Mouse (Mus musculus): ENCODE measurements around the gene Sppl2b.
"Not testable (repeated sequence)": the region's sequence is repeated elsewhere in the genome, so short reads cannot be mapped to it uniquely, and the experiment has no call there.

Sppl2b gene

DNA sequence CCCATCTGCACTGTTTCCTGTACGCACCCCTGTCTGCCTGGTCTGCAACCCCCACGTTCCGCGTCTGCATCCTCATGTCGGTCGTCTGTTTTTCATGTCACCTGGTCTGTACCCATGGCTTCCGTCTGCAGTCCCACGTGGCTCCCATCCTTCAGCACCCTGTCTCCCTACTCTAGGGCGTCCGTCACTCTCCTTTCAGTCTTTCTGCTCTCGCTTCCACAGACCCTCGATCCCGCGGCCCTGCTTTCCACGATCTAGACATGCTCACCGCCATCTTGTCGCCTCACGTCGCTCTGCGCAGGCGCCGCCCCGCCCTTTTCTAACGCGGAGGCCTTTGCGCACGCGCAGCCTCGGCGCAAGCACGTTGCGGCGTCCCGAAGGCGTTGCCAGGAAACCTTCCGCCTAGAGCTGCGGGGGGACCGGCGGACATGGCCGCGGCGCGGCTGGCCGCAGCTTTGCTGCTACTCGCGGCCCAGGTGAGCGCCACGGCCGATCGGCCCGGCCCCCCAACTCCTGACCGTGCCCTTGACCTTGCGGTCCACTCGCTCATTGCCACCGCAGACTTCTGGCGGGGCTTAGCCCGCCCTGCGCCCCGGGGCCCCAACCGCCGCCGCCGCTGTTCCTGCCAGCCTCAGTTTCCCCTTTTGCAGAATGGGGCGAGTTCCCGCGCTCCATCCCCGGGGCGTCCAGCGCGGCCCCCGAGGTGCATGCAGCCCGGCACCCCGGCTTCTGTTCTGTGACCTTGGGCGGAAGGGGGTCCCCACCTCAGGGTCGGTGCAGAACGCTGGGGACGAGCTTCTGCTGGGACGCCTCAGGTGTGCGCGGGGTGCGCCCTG lies at the start of gene Sppl2b, which contains the start of gene Lsm7:
Gene Sppl2b, plus strand, starts transcription at position 363 of the 836 bp plus-strand sequence.
Gene Lsm7, minus strand, starts transcription at position 297 of the 836 bp plus-strand sequence.
- peak; percentile 86 to 97 for DNase-seq (ENCODE audit: low spot score in 2 of 2)

GRCm38 (mm10) chr10:80805322-80805721 lies 49.8 kb upstream of the Sppl2b start:
- DNase-seq (ENCODE audit: low spot score in 2 of 2): no peak

- peak in 1 of 2 experiments; percentile 80 for DNase-seq (ENCODE audit: low spot score in 2 of 2)
Observed at GRCm38 (mm10) chr10:80805925-80806324, 49.1 kb upstream of the Sppl2b start.

GRCm38 (mm10) chr10:80806341-80807056 lies 48.6 kb upstream of the Sppl2b start:
- DNase-seq (ENCODE audit: low spot score in 2 of 2): no peak

GRCm38 (mm10) chr10:80807057-80807627 lies 47.9 kb upstream of the Sppl2b start:
- peak; percentile 86 to 90 for DNase-seq (ENCODE audit: low spot score in 2 of 2)

DNA sequence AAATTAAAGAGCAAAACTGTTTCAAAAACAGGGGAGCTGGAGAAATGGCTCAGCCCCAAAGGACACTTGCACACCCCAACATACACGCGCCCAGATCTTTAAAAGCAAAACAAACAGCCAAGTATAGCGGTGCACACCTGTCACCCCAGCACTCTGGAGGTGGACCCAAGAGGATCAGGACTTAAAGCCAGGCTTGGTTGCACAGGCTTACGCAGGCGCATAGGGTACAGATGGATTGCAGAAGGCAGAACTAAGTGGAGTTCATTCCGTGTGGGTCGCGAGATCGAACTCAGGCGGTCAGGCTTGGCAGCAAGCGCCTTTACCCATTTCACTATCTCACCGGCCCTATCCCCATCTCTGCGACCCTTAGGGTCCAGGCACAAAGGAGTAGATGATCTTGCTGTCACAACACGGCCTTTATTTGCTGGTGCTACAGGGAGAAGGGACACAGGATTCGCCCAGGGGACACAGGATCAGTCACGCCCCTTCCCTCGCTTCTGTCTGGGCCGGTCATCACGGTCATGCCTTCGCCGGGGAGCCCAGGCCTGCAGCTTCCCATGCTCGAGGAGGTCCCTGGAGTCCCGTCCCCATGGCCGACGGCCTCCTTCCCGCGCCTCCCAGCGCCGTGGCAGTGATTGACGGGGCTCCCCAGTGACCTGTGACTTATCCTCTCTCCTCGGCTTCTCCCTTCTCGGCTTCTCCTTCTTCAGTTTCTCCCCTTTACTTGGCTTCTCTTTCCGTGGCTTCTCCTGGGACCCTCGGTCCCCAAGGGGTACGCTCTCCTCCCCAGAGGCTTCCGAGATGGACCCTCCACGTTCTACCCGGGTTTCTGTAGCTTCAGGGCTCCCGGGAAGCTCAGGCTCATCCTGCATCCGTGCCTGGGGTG lies 46.7 kb upstream of the Sppl2b start:
- no peak for DNase-seq (ENCODE audit: low spot score in 2 of 2)

GRCm38 (mm10) chr10:80808985-80809632 lies 46.0 kb upstream of the Sppl2b start:
- peak in 1 of 2 experiments; percentile 59 for DNase-seq (ENCODE audit: low spot score in 2 of 2)

DNA sequence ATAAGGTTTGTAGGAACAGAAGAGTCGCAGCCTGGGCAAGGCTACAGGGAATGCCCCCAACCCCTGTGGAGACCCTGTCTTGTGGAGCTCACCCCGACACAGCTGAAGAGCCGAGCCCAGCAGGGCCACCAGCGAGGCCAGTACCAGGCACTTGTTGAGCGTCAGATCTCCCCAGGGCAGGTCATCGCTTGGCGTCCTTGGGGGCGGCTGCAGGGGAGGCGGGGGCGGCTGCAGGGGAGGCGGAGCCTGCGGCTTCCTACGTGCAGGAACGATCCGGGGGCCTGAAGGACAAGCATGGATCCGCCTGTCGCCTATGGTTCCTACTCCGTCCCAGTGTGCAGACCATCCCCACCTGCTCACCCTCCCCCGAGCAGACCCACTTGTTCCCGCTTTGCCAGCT lies 45.0 kb upstream of the Sppl2b start:
- no peak for DNase-seq (ENCODE audit: low spot score in 2 of 2)

- DNase-seq (ENCODE audit: low spot score in 2 of 2): no peak
Observed at GRCm38 (mm10) chr10:80812391-80813041, 42.6 kb upstream of the Sppl2b start.

DNA sequence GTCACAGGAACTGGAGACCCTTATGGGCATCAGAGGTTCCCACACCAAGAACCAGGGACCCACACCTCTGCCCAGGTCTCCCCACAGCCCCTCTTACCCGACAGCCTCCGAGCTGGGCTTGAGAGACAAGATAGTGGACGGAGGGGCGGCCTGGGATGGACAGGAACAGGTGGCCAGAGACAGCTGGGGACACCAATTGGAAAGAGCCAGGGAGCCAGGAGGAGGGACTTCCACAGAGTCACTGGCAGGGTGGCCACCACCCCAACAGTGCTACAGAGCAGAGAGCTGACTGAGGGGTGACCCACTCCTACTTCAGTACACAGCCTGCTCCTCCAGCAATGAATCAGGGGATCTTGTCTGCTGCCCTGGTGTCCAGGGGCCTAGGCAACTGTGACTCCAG lies 41.7 kb upstream of the Sppl2b start, which contains the start of gene Jsrp1:
Gene Jsrp1, minus strand, starts transcription at position 133 of the 400 bp plus-strand sequence.
- no peak for DNase-seq (ENCODE audit: low spot score in 2 of 2)

GRCm38 (mm10) chr10:80814800-80815199 lies 40.3 kb upstream of the Sppl2b start:
- DNase-seq (ENCODE audit: low spot score in 2 of 2): no peak

GRCm38 (mm10) chr10:80816303-80816702 lies 38.8 kb upstream of the Sppl2b start:
- DNase-seq (ENCODE audit: low spot score in 2 of 2): not testable (repeated sequence)

DNA sequence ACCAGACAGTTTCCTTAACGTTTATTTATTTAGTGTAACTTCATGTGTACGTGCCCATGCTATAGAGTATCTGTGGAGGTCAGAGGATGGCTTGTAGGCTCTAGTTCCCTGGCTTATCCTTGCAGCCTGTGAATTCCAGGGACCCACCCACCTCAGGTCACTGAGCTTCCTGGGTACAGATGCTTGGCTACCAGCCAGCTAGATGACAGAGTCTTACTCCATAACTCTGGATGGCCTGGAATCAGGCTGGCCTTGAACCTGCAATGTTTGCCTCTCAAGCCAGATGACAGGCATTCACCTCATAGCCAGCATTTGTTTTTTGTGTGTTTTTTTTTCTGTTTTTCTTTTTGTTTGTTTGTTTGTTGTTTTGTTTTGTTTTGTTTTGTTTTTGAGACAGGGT lies 37.9 kb upstream of the Sppl2b start:
- DNase-seq (ENCODE audit: low spot score in 2 of 2): no peak

DNA sequence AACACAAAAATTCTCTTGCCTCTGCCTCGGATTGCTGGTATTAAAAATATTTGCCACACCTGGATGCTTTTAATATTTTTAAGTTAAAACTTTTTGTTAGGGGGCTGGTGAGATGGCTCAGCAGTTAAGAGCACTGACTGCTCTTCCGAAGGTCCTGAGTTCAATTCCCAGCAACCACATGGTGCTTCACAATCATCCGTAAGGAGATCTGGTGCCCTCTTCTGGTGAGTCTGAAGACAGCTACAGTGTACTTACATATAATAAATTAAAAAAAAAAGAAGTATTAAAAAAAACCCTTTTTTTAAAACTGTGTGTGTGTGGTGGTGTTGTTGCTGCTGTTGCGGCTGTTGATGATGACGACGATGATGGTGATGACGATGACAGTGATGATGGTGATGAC lies 37.1 kb upstream of the Sppl2b start:
- DNase-seq (ENCODE audit: low spot score in 2 of 2): not testable (repeated sequence)

GRCm38 (mm10) chr10:80818599-80819281 lies 36.3 kb upstream of the Sppl2b start:
- DNase-seq (ENCODE audit: low spot score in 2 of 2): no peak

DNA sequence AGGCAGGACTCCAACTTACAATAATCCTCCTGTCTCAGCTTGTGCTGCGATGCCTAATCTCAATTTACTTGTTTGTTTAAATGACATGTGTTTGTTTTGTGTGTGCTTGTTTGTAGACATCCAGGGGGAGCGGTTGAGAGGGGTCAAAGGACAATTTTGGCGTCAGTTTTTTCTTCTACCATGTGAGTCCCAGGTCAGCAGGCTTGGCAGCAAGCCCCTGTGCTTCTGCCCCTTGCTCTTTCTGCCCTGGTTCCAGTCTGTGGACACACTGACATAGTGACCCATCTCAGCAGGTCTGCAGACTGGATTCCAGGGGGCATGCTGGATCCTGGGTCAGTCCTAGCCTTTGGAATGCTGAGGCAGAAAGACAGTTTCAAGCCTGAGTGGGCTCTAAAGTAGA lies 35.7 kb upstream of the Sppl2b start:
- DNase-seq (ENCODE audit: low spot score in 2 of 2): no peak

GRCm38 (mm10) chr10:80821991-80822390 lies 33.1 kb upstream of the Sppl2b start:
- no peak for DNase-seq (ENCODE audit: low spot score in 2 of 2)

- no peak for DNase-seq (ENCODE audit: low spot score in 2 of 2)
Observed at GRCm38 (mm10) chr10:80822528-80822927, 32.5 kb upstream of the Sppl2b start.

GRCm38 (mm10) chr10:80823316-80823715 lies 31.8 kb upstream of the Sppl2b start:
- no peak for DNase-seq (ENCODE audit: low spot score in 2 of 2)
